Mouse (Mus musculus): ENCODE results near the gene Cln3.

DNA sequence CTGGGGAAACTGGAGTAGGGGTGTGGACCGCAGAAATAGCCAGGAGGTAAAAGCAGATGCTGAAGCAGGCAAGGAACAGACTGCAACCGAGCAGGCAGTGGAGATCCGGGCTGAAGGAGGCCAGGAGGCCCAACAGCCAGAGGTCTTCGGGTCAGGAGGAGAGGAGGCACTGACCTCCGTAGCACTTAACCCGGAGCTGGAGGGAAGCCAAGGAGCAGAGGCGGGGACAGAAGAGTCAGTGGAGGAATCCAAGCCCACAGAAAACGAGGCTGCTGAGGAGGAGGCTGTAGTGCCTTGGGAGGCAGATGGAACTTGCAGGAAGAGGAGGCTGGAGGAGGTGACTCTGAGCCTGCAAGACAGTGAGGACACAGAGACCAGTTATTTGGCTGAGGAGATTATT lies 1.2 kb upstream of the Cln3 start:
- no peak for TF ChIP-seq POLR2A (IDR thresholded peaks at IDR 0.05; ENCODE audit: insufficient read depth, low read length)
- TF ChIP-seq CTCF (IDR thresholded peaks at IDR 0.05; ENCODE audit: low read depth, low read length), result no peak
